Mouse (Mus musculus) olfactory bulb, adult 2 months (tissue): ENCODE results near the gene Gm21860.
"Not testable (repeated sequence)": the region's sequence is repeated elsewhere in the genome, so short reads cannot be mapped to it uniquely, and the experiment has no call there.

Experiments used
- CTCF ChIP-seq: fragments of 200-500 bp; IDR thresholded peaks from 2 replicates; pipeline ENCODE4 v1.5.1; 2012; ENCODE audit warnings: low read depth, mild to moderate bottlenecking, low read length, moderate library complexity; ENCODE audit not compliant: insufficient read depth
- POLR2A ChIP-seq: fragments of 200-500 bp; IDR thresholded peaks from 2 replicates; pipeline ENCODE4 v1.6.1; 2012; ENCODE audit warnings: mild to moderate bottlenecking, low read depth, low read length, moderate library complexity; ENCODE audit not compliant: insufficient read depth

- not testable (repeated sequence) for TF ChIP-seq CTCF, POLR2A
Observed at GRCm38 (mm10) chrY:90743053-90743810, 11.4 kb downstream of the Gm21860 start.
